ENCODE assay signal across 9 mouse cellular contexts in the genomic region with DNA sequence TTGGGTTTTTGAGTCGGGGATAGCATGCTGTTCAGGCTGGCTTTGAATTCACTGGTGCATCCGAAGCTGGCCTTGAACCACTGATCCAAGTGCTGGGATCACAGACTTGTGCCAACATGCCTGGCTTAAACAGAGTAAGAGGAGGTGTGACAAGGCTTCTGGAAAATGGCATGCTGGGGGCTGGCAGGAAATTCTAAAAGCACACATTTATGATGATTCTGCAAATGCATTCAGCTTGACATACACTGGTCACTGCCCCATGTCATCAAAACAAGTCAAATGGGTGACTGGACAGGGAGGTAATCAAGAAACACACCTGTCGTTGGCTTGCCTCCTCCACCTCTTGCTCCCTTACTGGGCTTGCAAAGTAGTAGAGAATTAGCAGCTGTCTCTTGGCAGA. TPM values are rescaled to one million over a fixed set of nuclear protein-coding genes. Genes with fewer than 3 reads are reported as not detected.
DNase-seq lines count a peak whose midpoint lies in the region; ATAC-seq lines count a peak whose summit lies in the region.
"Had no signal": no experiment of that assay in that cellular context is flagged by ENCODE, and none has a peak within 500 bp of the region (broad histone marks: within the 10 kb centered on the region; RNA-seq: fewer than 3 reads in every experiment).

No protein-coding gene starts in this region.

- ATAC-seq in lung, embryonic 16.5 days (ENCODE audit: low read depth), result no peak
- no peak for ATAC-seq in intestine, embryonic 15.5 days
- ATAC-seq in neural tube, embryonic 12.5 days (ENCODE audit: low FRiP score, low read depth), result no peak

- H3K9ac ChIP-seq in lung, embryonic 16.5 days (ENCODE audit: low read length), result no peak overlapping the region
- no peak overlapping the region for H3K9ac ChIP-seq in intestine, embryonic 15.5 days
- no peak overlapping the region for H3K9ac ChIP-seq in neural tube, embryonic 12.5 days

- H3K4me1 ChIP-seq in lung, embryonic 16.5 days (replicated peaks; ENCODE audit: control insufficient read depth, insufficient read depth, low read length), result peaks cover 43% of the 10 kb centered on the region
- peaks cover 13% of the 10 kb centered on the region for H3K4me1 ChIP-seq in intestine, embryonic 15.5 days (replicated peaks)
- H3K4me1 ChIP-seq in neural tube, embryonic 12.5 days, result peaks cover 21% of the 10 kb centered on the region

- 73% methylated on average over 3 of the region's 3 CpGs for WGBS in lung, embryonic 16.5 days
- WGBS in intestine, embryonic 15.5 days, result 81% methylated on average over 3 of the region's 3 CpGs
- 88% methylated on average over 3 of the region's 3 CpGs for WGBS in neural tube, embryonic 12.5 days

- peak overlapping the region; percentile 93 for H3K4me2 ChIP-seq in lung, embryonic 16.5 days (ENCODE audit: low read depth, low read length)
- peak overlapping the region; percentile 98; the same call in 1 of the 2 replicates for H3K4me2 ChIP-seq in intestine, embryonic 15.5 days (replicated peaks)
- H3K4me2 ChIP-seq in neural tube, embryonic 12.5 days (replicated peaks), result peak overlapping the region; percentile 95

- peak; percentile 57 to 74 for DNase-seq in adrenal gland, adult (ENCODE audit: inconsistent age in 2 of 2, low spot score in 1 of 2)
- DNase-seq in adrenal gland, adult 18-20 months (ENCODE audit: low spot score in 2 of 2), result no peak
- no peak for DNase-seq in lung, postnatal 14 days
- no peak for DNase-seq in thymus, postnatal 0 days (ENCODE audit: low spot score)
- DNase-seq in adrenal gland, postnatal 4 days (ENCODE audit: low spot score in 2 of 2), result no peak
- DNase-seq: heart, adult 18-20 months had no signal

- no peaks in the 10 kb centered on the region for H3K27me3 ChIP-seq in lung, embryonic 16.5 days (ENCODE audit: control insufficient read depth, insufficient read depth, low read depth, low read length)
- no peaks in the 10 kb centered on the region for H3K27me3 ChIP-seq in intestine, embryonic 15.5 days (replicated peaks)
- H3K27me3 ChIP-seq in neural tube, embryonic 12.5 days (replicated peaks), result no peaks in the 10 kb centered on the region

- H3K27ac ChIP-seq in lung, embryonic 16.5 days (ENCODE audit: low read length), result no peak overlapping the region
- H3K27ac ChIP-seq in intestine, embryonic 15.5 days, result no peak overlapping the region
- no peak overlapping the region for H3K27ac ChIP-seq in neural tube, embryonic 12.5 days

- peak overlapping the region; percentile 83 for H3K4me3 ChIP-seq in lung, embryonic 16.5 days (ENCODE audit: low read length)
- no peak overlapping the region for H3K4me3 ChIP-seq in intestine, embryonic 15.5 days (replicated peaks)
- no peak overlapping the region for H3K4me3 ChIP-seq in neural tube, embryonic 12.5 days

- no peaks in the 10 kb centered on the region for H3K36me3 ChIP-seq in lung, embryonic 16.5 days (ENCODE audit: control insufficient read depth, insufficient read depth, low read length)
- no peaks in the 10 kb centered on the region for H3K36me3 ChIP-seq in intestine, embryonic 15.5 days
- H3K36me3 ChIP-seq in neural tube, embryonic 12.5 days, result no peaks in the 10 kb centered on the region

- no peaks in the 10 kb centered on the region for H3K9me3 ChIP-seq in lung, embryonic 16.5 days (ENCODE audit: control insufficient read depth, low read length)
- no peaks in the 10 kb centered on the region for H3K9me3 ChIP-seq in intestine, embryonic 15.5 days
- no peaks in the 10 kb centered on the region for H3K9me3 ChIP-seq in neural tube, embryonic 12.5 days

RNA-seq across cellular contexts. Expression of a gene that starts 1.9 kb away (rescaled TPM):
- 100 to 1,000 TPM; 133 to 192 TPM for total RNA-seq in adrenal gland, adult 18-20 months (2021)
- 40.5 and 43.1 TPM in 2 replicates for polyA plus RNA-seq in lung, embryonic 16.5 days (2015; fragmentation: Nextera tagmentation; extraction: Ambion mirVana)
- polyA plus RNA-seq in intestine, embryonic 15.5 days (2015; fragmentation: Nextera tagmentation; extraction: Ambion mirVana), result 19.4 and 24.0 TPM in 2 replicates
- 49.3 and 49.4 TPM in 2 replicates for polyA plus RNA-seq in neural tube, embryonic 12.5 days (2016; fragmentation: Nextera tagmentation; extraction: Ambion mirVana)
- polyA plus RNA-seq in thymus, postnatal 0 days (2015; fragmentation: Nextera tagmentation; extraction: Ambion mirVana), result 2.6 TPM in 2 replicates
- total RNA-seq in adrenal gland, postnatal 4 days (2021), result 100 to 1,000 TPM; 144 to 153 TPM

Comparison
In these comparisons a context has a peak if more than half of its experiments do, and no peak if none do; other contexts are left out.
1. DNase-seq: peak in adrenal gland, adult (2 of 2); none in adrenal gland, adult 18-20 months (0 of 2), lung, postnatal 14 days (single experiment), thymus, postnatal 0 days (single experiment) and adrenal gland, postnatal 4 days (0 of 2).
2. Peak in every context shown above with its lines, with median percentiles within 50 percentile points of each other: H3K4me2 ChIP-seq.